Mouse (Mus musculus) lung, postnatal 0 days (tissue): Measurements from ENCODE around the gene Rnasek.

ENCODE experiments used
- CTCF ChIP-seq: IDR thresholded peaks from 2 replicates; pipeline ENCODE4 v1.5.1; 2016; ENCODE audit warnings: antibody characterized with exemption, mild to moderate bottlenecking
- EP300 ChIP-seq: IDR thresholded peaks from 2 replicates; pipeline ENCODE4 v1.6.1; 2016; ENCODE audit warnings: antibody characterized with exemption, mild to moderate bottlenecking, control low read depth

DNA sequence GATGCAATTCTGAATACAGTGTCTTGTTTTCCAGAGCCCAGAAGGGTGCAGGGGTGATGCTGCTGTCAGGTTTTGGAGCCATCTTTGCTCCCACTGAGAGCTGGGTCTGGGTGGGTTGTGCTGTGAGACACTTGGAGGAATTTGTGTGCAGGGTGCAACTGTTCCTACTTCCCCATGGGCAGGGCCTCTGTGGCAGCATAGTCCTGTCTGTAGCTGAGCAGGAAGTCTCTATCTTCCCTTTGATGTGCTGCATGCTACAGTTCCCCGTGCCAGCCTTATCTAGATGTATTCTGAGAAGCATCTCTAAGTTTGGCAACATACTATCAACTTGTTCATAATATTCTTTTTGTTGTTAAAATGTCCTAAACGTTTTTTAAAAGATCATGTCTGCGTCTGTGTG lies 25.6 kb upstream of the Rnasek start:
- no peak for TF ChIP-seq CTCF
- no peak for TF ChIP-seq EP300
